Mouse (Mus musculus): ENCODE data around the gene Dao.

GRCm38 (mm10) chr5:114015121-114015520 is 11.6 kb downstream of the Dao start:
- TF ChIP-seq HCFC1 (IDR thresholded peaks at IDR 0.05; ENCODE audit: borderline replicate concordance, insufficient read depth, low read length) (no peak), ZC3H11A (IDR thresholded peaks at IDR 0.05; ENCODE audit: borderline replicate concordance, low read depth, low read length) (no peak), ZNF384 (IDR thresholded peaks at IDR 0.05; ENCODE audit: low read depth, low read length) (no peak)
